Mouse (Mus musculus) hindbrain, embryonic 15.5 days (tissue): ENCODE measurements at regions not wholly inside any gene's neighbourhood (a gene's known extent, or its start where the extent isn't known, plus 50 kb on each side); places are given as distances from the start of the nearest gene placed in this dataset.

Experiments
- ATAC-seq: fragments of 200-750 bp; cut with Nextera tagmentation; 2 replicates; pipeline ENCODE4 v1.8.0; 2017; ENCODE audit warnings: low read depth, moderate number of reproducible peaks, moderate TSS enrichment; ENCODE audit not compliant: low FRiP score
- H3K27ac ChIP-seq: fragments of 300-500 bp; sonication (generic); replicated peaks from 2 replicates; pipeline ENCODE4 v1.5.1; 2015; ENCODE audit warnings: mild to moderate bottlenecking, inconsistent platforms
- H3K27me3 ChIP-seq: fragments of 300-500 bp; sonication (generic); 2 replicates; pipeline ENCODE4 v1.6.1; 2015; ENCODE audit warnings: control low read depth, inconsistent platforms
- H3K36me3 ChIP-seq: fragments of 300-500 bp; sonication (generic); 2 replicates; pipeline ENCODE4 v1.6.1; 2015; ENCODE audit warnings: control low read depth, inconsistent platforms
- H3K4me1 ChIP-seq: fragments of 300-500 bp; sonication (generic); replicated peaks from 2 replicates; pipeline ENCODE4 v1.6.1; 2015; ENCODE audit warnings: control low read depth, inconsistent platforms
- H3K4me2 ChIP-seq: fragments of 300-500 bp; sonication (generic); 2 replicates; pipeline ENCODE4 v1.6.1; 2015; ENCODE audit warnings: moderate library complexity, mild to moderate bottlenecking, inconsistent platforms
- H3K4me3 ChIP-seq: fragments of 300-500 bp; sonication (generic); 2 replicates; pipeline ENCODE4 v1.5.1; 2015; ENCODE audit warnings: mild to moderate bottlenecking, inconsistent platforms
- H3K9ac ChIP-seq: fragments of 300-500 bp; sonication (generic); 2 replicates; pipeline ENCODE4 v1.6.1; 2015; ENCODE audit warnings: inconsistent platforms
- H3K9me3 ChIP-seq: fragments of 300-500 bp; sonication (generic); 2 replicates; pipeline ENCODE4 v1.6.1; 2016; ENCODE audit warnings: control low read depth, inconsistent platforms
- WGBS: fragments of 180-500 bp; shearing (Covaris S2); methylation state at CpG from one replicate; pipeline ENCODE4 v1.1.7; 2015; 5-methylcytosine and 5-hydroxymethylcytosine counted together

GRCm38 (mm10) chr13:101965537-101965936, 197.5 kb upstream of the Pik3r1 start:
- Histone ChIP-seq H3K9ac (no peak overlapping the region), H3K27me3 (no peaks in the 10 kb centered on the region), H3K4me1 (no peaks in the 10 kb centered on the region), H3K4me2 (no peak overlapping the region), H3K36me3 (no peaks in the 10 kb centered on the region), H3K27ac (no peak overlapping the region), H3K9me3 (no peaks in the 10 kb centered on the region), H3K4me3 (no peak overlapping the region)
- WGBS, result 84% methylated on average over 7 of the region's 7 CpGs
- no peak for ATAC-seq

GRCm38 (mm10) chr13:101966799-101967397, 198.9 kb upstream of the Pik3r1 start:
- no peak overlapping the region for H3K9ac ChIP-seq
- H3K4me2 ChIP-seq, result no peak overlapping the region
- H3K4me3 ChIP-seq, result no peak overlapping the region
- ATAC-seq, result no peak
- no peaks in the 10 kb centered on the region for H3K4me1 ChIP-seq
- H3K27ac ChIP-seq, result no peak overlapping the region
- H3K9me3 ChIP-seq, result no peaks in the 10 kb centered on the region
- no peaks in the 10 kb centered on the region for H3K36me3 ChIP-seq
- H3K27me3 ChIP-seq, result no peaks in the 10 kb centered on the region
- WGBS, result 90% methylated on average over 8 of the region's 8 CpGs

GRCm38 (mm10) chr13:101967466-101967865, 199.4 kb upstream of the Pik3r1 start:
- WGBS, result 63% methylated on average over 4 of the region's 4 CpGs
- Histone ChIP-seq H3K4me3 (no peak overlapping the region), H3K9me3 (no peaks in the 10 kb centered on the region), H3K9ac (no peak overlapping the region), H3K4me2 (no peak overlapping the region), H3K36me3 (no peaks in the 10 kb centered on the region), H3K4me1 (no peaks in the 10 kb centered on the region), H3K27ac (no peak overlapping the region), H3K27me3 (no peaks in the 10 kb centered on the region)
- no peak for ATAC-seq

GRCm38 (mm10) chr13:101976766-101977165, 208.7 kb upstream of the Pik3r1 start:
- Histone ChIP-seq H3K4me2 (no peak overlapping the region), H3K4me3 (no peak overlapping the region), H3K9me3 (no peaks in the 10 kb centered on the region), H3K27me3 (no peaks in the 10 kb centered on the region), H3K36me3 (no peaks in the 10 kb centered on the region), H3K9ac (no peak overlapping the region), H3K27ac (no peak overlapping the region), H3K4me1 (no peaks in the 10 kb centered on the region)
- 92% methylated on average over 4 of the region's 4 CpGs for WGBS
- no peak for ATAC-seq

- Histone ChIP-seq H3K4me1 (no peaks in the 10 kb centered on the region), H3K9ac (no peak overlapping the region), H3K27ac (no peak overlapping the region), H3K27me3 (no peaks in the 10 kb centered on the region), H3K36me3 (no peaks in the 10 kb centered on the region), H3K4me3 (no peak overlapping the region), H3K9me3 (no peaks in the 10 kb centered on the region), H3K4me2 (no peak overlapping the region)
- WGBS, result 75% methylated on average over 4 of the region's 4 CpGs
- ATAC-seq, result no peak
Observed at GRCm38 (mm10) chr13:101980171-101980835, 212.3 kb upstream of the Pik3r1 start.

GRCm38 (mm10) chr13:101988637-101989413, 220.8 kb upstream of the Pik3r1 start:
- no peaks in the 10 kb centered on the region for H3K27me3 ChIP-seq
- no peak overlapping the region for H3K9ac ChIP-seq
- no peak for ATAC-seq
- 89% methylated on average over 9 of the region's 9 CpGs for WGBS
- no peaks in the 10 kb centered on the region for H3K36me3 ChIP-seq
- no peaks in the 10 kb centered on the region for H3K9me3 ChIP-seq
- H3K4me2 ChIP-seq, result no peak overlapping the region
- no peak overlapping the region for H3K27ac ChIP-seq
- no peaks in the 10 kb centered on the region for H3K4me1 ChIP-seq
- no peak overlapping the region for H3K4me3 ChIP-seq

- H3K9me3 ChIP-seq, result no peaks in the 10 kb centered on the region
- 100% methylated on average over 1 of the region's 1 CpGs for WGBS
- H3K4me3 ChIP-seq, result no peak overlapping the region
- no peaks in the 10 kb centered on the region for H3K36me3 ChIP-seq
- H3K9ac ChIP-seq, result no peak overlapping the region
- ATAC-seq, result no peak
- H3K4me2 ChIP-seq, result no peak overlapping the region
- H3K27me3 ChIP-seq, result no peaks in the 10 kb centered on the region
- no peaks in the 10 kb centered on the region for H3K4me1 ChIP-seq
- no peak overlapping the region for H3K27ac ChIP-seq
Observed at GRCm38 (mm10) chr13:101991729-101992128, 223.7 kb upstream of the Pik3r1 start.

GRCm38 (mm10) chr13:101994779-101995178, 226.8 kb upstream of the Pik3r1 start:
- Histone ChIP-seq H3K27me3 (no peaks in the 10 kb centered on the region), H3K36me3 (no peaks in the 10 kb centered on the region), H3K9ac (no peak overlapping the region), H3K27ac (no peak overlapping the region), H3K4me2 (no peak overlapping the region), H3K9me3 (no peaks in the 10 kb centered on the region), H3K4me3 (no peak overlapping the region), H3K4me1 (no peaks in the 10 kb centered on the region)
- WGBS, result 72% methylated on average over 3 of the region's 3 CpGs
- no peak for ATAC-seq

- WGBS, result 92% methylated on average over 2 of the region's 2 CpGs
- H3K36me3 ChIP-seq, result no peaks in the 10 kb centered on the region
- no peak overlapping the region for H3K27ac ChIP-seq
- ATAC-seq, result no peak
- H3K9me3 ChIP-seq, result no peaks in the 10 kb centered on the region
- H3K9ac ChIP-seq, result no peak overlapping the region
- no peak overlapping the region for H3K4me2 ChIP-seq
- H3K4me3 ChIP-seq, result no peak overlapping the region
- no peaks in the 10 kb centered on the region for H3K4me1 ChIP-seq
- H3K27me3 ChIP-seq, result no peaks in the 10 kb centered on the region
Observed at GRCm38 (mm10) chr13:101995529-101995928, 227.5 kb upstream of the Pik3r1 start.

- WGBS, result 86% methylated on average over 5 of the region's 5 CpGs
- no peak overlapping the region for H3K4me2 ChIP-seq
- H3K4me1 ChIP-seq, result no peaks in the 10 kb centered on the region
- no peak overlapping the region for H3K4me3 ChIP-seq
- no peak for ATAC-seq
- H3K27me3 ChIP-seq, result no peaks in the 10 kb centered on the region
- H3K9me3 ChIP-seq, result no peaks in the 10 kb centered on the region
- H3K36me3 ChIP-seq, result no peaks in the 10 kb centered on the region
- H3K9ac ChIP-seq, result no peak overlapping the region
- no peak overlapping the region for H3K27ac ChIP-seq
Observed at GRCm38 (mm10) chr13:101996144-101996543, 228.1 kb upstream of the Pik3r1 start.

- Histone ChIP-seq H3K4me1 (no peaks in the 10 kb centered on the region), H3K4me3 (no peak overlapping the region), H3K27me3 (no peaks in the 10 kb centered on the region), H3K9ac (no peak overlapping the region), H3K36me3 (no peaks in the 10 kb centered on the region), H3K27ac (no peak overlapping the region), H3K9me3 (no peaks in the 10 kb centered on the region), H3K4me2 (no peak overlapping the region)
- 95% methylated on average over 2 of the region's 2 CpGs for WGBS
- ATAC-seq, result no peak
Observed at GRCm38 (mm10) chr13:101997415-101997814, 229.4 kb upstream of the Pik3r1 start.

GRCm38 (mm10) chr13:102006565-102006964, 238.5 kb upstream of the Pik3r1 start:
- Histone ChIP-seq H3K4me3 (no peak overlapping the region), H3K27ac (no peak overlapping the region), H3K27me3 (no peaks in the 10 kb centered on the region), H3K36me3 (no peaks in the 10 kb centered on the region), H3K9ac (no peak overlapping the region), H3K9me3 (no peaks in the 10 kb centered on the region), H3K4me1 (no peaks in the 10 kb centered on the region), H3K4me2 (no peak overlapping the region)
- 89% methylated on average over 5 of the region's 5 CpGs for WGBS
- no peak for ATAC-seq
